Mouse (Mus musculus): ENCODE measurements around the gene Gabarap. TPM values are rescaled to one million over a fixed set of nuclear protein-coding genes. Genes with fewer than 3 reads are reported as not detected.
A peak's percentile ranks its signal among the peaks of the same experiment; 100 is the strongest.
"Not testable (repeated sequence)": the region's sequence is repeated elsewhere in the genome, so short reads cannot be mapped to it uniquely, and the experiment has no call there.

Gene Gabarap
- polyA plus RNA-seq, 1 experiment from 2014 or later, result 489 TPM

DNA sequence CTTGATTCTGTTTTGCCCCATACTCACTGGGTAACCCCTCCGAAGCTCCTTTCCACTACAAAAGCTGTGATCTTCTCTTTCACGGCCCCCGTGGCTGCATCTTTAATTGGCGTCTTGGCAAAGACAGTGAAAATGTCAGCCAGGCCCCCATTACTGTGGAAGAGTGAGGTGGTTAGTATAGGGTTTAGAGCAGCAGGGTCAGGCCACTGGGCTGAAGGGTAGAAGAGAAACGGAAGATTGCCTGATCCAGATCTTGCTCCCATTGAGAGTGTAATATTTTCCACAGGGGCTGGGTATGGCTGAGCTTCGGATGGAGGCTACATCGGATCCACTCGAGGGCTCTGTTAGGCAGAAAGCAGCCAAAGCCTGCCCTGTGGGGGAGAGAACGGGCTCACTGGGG lies 22.0 kb downstream of the Gabarap start:
- Histone ChIP-seq H3K4me1 (ENCODE audit: control insufficient read depth, insufficient read depth, low read length) (peaks cover 18% of the 10 kb centered on the region), H3K27me3 (ENCODE audit: control insufficient read depth, insufficient read depth, low read length) (no peaks in the 10 kb centered on the region), H3K4me3 (ENCODE audit: low read depth, low read length) (no peak overlapping the region), H3K9ac (ENCODE audit: low read depth, low read length) (no peak overlapping the region), H3K27ac (ENCODE audit: low read depth, low read length) (no peak overlapping the region), H3K36me3 (ENCODE audit: control insufficient read depth, insufficient read depth, low read length) (peaks cover 46% of the 10 kb centered on the region), H3K9me3 (replicated peaks; ENCODE audit: control insufficient read depth, low read length) (no peaks in the 10 kb centered on the region), H3K4me2 (no peak overlapping the region)
- no peak for ATAC-seq (replicated peaks; ENCODE audit: insufficient number of reproducible peaks, low FRiP score, low TSS enrichment)
- 82% methylated on average over 9 of the region's 9 CpGs for WGBS (ENCODE audit: insufficient replicate concordance)

DNA sequence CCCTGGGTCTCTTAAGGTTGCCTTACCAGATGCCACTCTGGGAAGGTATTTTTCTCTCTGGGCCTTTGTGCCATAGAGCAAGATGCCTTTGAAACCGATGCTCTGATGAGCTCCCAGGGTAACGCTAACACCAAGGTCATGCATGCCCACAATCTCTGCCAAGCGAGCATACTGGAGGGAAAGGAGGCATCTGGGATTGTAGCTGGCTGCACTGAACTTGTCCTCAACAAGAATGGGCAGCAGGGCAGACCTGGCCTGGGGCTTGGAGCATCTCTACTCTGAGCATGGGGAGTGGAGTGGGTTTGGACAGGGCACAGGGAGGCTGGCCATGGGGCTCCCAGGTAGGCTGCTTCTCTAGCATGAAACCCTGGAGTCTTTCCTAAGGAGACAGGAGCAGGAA lies 22.5 kb downstream of the Gabarap start:
- Histone ChIP-seq H3K4me1 (ENCODE audit: control insufficient read depth, insufficient read depth, low read length) (peaks cover 20% of the 10 kb centered on the region), H3K9me3 (replicated peaks; ENCODE audit: control insufficient read depth, low read length) (no peaks in the 10 kb centered on the region), H3K27ac (ENCODE audit: low read depth, low read length) (no peak overlapping the region), H3K27me3 (ENCODE audit: control insufficient read depth, insufficient read depth, low read length) (no peaks in the 10 kb centered on the region), H3K4me2 (no peak overlapping the region), H3K9ac (ENCODE audit: low read depth, low read length) (no peak overlapping the region), H3K4me3 (ENCODE audit: low read depth, low read length) (no peak overlapping the region), H3K36me3 (ENCODE audit: control insufficient read depth, insufficient read depth, low read length) (peaks cover 41% of the 10 kb centered on the region)
- no peak for ATAC-seq (replicated peaks; ENCODE audit: insufficient number of reproducible peaks, low FRiP score, low TSS enrichment)
- 93% methylated on average over 3 of the region's 3 CpGs for WGBS (ENCODE audit: insufficient replicate concordance)

DNA sequence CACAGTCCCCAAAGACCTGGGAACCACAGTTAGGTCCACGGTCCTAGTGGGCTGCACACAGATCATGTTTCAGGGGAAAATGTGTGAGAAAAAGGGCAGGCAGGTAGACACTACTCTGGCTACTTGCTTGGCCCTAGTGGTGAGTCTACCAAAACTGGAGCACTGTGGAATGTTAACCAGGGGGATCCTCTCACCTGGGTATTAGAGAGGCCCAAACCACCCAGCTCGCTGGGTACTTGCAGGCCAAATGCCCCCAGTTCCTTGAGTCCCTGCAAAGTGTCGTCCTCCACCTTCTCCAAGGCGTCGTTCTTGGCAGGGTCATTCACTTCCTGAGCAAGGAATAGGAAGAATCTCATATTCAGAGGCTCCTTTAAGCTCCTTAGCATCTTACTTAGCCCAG lies 23.1 kb downstream of the Gabarap start:
- H3K27me3 ChIP-seq (ENCODE audit: control insufficient read depth, insufficient read depth, low read length), result no peaks in the 10 kb centered on the region
- H3K9me3 ChIP-seq (replicated peaks; ENCODE audit: control insufficient read depth, low read length), result no peaks in the 10 kb centered on the region
- H3K27ac ChIP-seq (ENCODE audit: low read depth, low read length), result no peak overlapping the region
- H3K4me1 ChIP-seq (ENCODE audit: control insufficient read depth, insufficient read depth, low read length), result peaks cover 23% of the 10 kb centered on the region
- no peak for ATAC-seq (replicated peaks; ENCODE audit: insufficient number of reproducible peaks, low FRiP score, low TSS enrichment)
- H3K36me3 ChIP-seq (ENCODE audit: control insufficient read depth, insufficient read depth, low read length), result peaks cover 35% of the 10 kb centered on the region
- 64% methylated on average over 5 of the region's 5 CpGs for WGBS (ENCODE audit: insufficient replicate concordance)
- peak overlapping the region; percentile 93; the same call in 1 of the 2 replicates for H3K4me2 ChIP-seq
- H3K9ac ChIP-seq (ENCODE audit: low read depth, low read length), result no peak overlapping the region
- H3K4me3 ChIP-seq (ENCODE audit: low read depth, low read length), result no peak overlapping the region

DNA sequence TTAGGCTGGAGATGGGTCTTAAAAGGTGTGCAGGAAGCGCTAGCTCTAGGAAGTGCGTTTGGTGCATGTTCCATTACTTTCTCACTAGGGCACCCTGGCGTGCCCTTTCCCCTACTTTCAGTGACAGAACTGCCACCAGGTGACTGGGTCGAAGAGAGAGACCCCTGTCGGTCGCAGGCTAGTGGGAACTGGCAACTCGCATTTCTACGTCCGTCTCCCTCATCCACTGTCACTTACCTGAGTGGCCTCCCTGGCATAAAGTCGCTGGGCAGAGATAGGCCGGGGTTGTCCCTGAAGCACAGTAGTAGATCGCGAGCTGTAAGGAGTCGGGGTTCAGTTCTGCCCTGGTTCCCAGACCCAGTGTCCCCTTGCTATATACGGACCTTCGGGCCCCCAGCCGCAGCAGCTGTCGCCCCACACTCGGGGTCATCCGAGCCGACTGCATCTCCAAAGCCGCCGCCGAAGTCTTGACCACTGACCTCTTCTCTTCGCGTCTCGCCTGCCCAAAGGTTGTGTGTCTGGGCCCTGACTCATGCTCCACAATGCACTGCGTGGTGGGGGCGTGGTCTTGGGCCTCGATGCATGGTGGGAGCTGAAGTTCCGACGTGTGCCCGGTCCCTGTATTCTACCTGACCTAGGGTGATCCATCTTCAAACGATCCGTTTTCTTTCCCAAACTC lies 24.1 kb downstream of the Gabarap start, which contains the start of gene Acadvl:
Gene Acadvl, minus strand, starts transcription at position 532 of the 679 bp plus-strand sequence.
- under 1% methylated on average over 35 of the region's 35 CpGs for WGBS (ENCODE audit: insufficient replicate concordance)
- Histone ChIP-seq H3K4me1 (ENCODE audit: control insufficient read depth, insufficient read depth, low read length) (peaks cover 30% of the 10 kb centered on the region), H3K27ac (ENCODE audit: low read depth, low read length) (peak within 1 kb of the TSS; percentile 46)

DNA sequence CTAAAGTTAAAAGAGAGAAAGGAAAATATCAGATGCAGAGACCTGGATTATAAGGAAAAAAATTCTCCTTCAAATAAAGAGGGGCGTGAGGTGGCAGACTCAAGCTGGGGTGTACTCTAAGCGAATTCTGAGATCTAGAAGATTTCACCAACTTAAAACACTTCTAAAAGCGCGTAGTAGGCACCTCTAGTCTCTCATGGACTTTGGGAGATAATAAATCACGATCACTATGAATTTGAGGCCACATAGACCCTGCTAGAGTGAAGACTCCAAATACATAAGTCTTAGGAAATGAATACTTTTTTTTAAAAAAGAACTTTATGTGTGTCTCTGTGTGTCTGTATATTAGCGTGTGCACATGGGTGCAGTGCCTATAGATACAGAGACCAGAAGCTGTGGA lies 24.7 kb downstream of the Gabarap start:
- no peak overlapping the region for H3K9ac ChIP-seq (ENCODE audit: low read depth, low read length)
- 64% methylated on average over 6 of the region's 6 CpGs for WGBS (ENCODE audit: insufficient replicate concordance)
- peaks cover 34% of the 10 kb centered on the region for H3K4me1 ChIP-seq (ENCODE audit: control insufficient read depth, insufficient read depth, low read length)
- no peaks in the 10 kb centered on the region for H3K27me3 ChIP-seq (ENCODE audit: control insufficient read depth, insufficient read depth, low read length)
- H3K27ac ChIP-seq (ENCODE audit: low read depth, low read length), result no peak overlapping the region
- peak overlapping the region; percentile 93 for H3K4me2 ChIP-seq
- ATAC-seq (replicated peaks; ENCODE audit: insufficient number of reproducible peaks, low FRiP score, low TSS enrichment), result no peak
- no peaks in the 10 kb centered on the region for H3K9me3 ChIP-seq (replicated peaks; ENCODE audit: control insufficient read depth, low read length)
- peak overlapping the region; percentile 63 for H3K4me3 ChIP-seq (ENCODE audit: low read depth, low read length)
- H3K36me3 ChIP-seq (ENCODE audit: control insufficient read depth, insufficient read depth, low read length), result peaks cover 26% of the 10 kb centered on the region

More for the DNA sequence above, 24.1 kb downstream of the Gabarap start, which contains the start of gene Acadvl:
- peak; percentile 81 for ATAC-seq (replicated peaks; ENCODE audit: insufficient number of reproducible peaks, low FRiP score, low TSS enrichment)
- Histone ChIP-seq H3K27me3 (ENCODE audit: control insufficient read depth, insufficient read depth, low read length) (no peaks in the 10 kb centered on the region), H3K9ac (ENCODE audit: low read depth, low read length) (peak within 1 kb of the TSS; percentile 85), H3K9me3 (replicated peaks; ENCODE audit: control insufficient read depth, low read length) (no peaks in the 10 kb centered on the region), H3K36me3 (ENCODE audit: control insufficient read depth, insufficient read depth, low read length) (peaks cover 31% of the 10 kb centered on the region), H3K4me2 (peak within 1 kb of the TSS; percentile 93), H3K4me3 (ENCODE audit: low read depth, low read length) (peak within 1 kb of the TSS; percentile 63)

DNA sequence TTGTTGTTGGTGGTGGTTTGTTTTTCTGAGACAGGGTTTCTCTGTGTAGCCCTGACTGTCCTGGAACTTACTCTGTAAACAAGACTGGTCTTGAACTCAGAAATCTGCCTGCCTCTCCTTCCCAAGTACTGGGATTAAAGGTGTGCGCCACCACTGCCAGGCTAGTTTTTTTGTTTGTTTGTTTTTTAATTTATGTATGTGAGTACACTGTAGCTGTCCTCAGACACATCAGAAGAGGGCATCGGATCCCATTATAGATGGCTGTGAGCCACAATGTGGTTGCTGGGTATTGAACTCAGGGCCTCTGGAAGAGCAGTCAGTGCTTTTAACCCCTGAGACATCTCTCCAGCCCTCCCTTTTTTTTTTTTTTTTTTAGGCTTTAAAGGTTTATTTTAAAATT lies 25.2 kb downstream of the Gabarap start:
- 87% methylated on average over 2 of the region's 2 CpGs for WGBS (ENCODE audit: insufficient replicate concordance)
- not testable (repeated sequence) for ATAC-seq (replicated peaks; ENCODE audit: insufficient number of reproducible peaks, low FRiP score, low TSS enrichment); H3K4me2 ChIP-seq; H3K27me3 ChIP-seq (ENCODE audit: control insufficient read depth, insufficient read depth, low read length); H3K27ac ChIP-seq (ENCODE audit: low read depth, low read length); H3K9ac ChIP-seq (ENCODE audit: low read depth, low read length); H3K4me3 ChIP-seq (ENCODE audit: low read depth, low read length); H3K9me3 ChIP-seq (replicated peaks; ENCODE audit: control insufficient read depth, low read length)
- Histone ChIP-seq H3K36me3 (ENCODE audit: control insufficient read depth, insufficient read depth, low read length) (peaks cover 22% of the 10 kb centered on the region), H3K4me1 (ENCODE audit: control insufficient read depth, insufficient read depth, low read length) (peaks cover 34% of the 10 kb centered on the region)

DNA sequence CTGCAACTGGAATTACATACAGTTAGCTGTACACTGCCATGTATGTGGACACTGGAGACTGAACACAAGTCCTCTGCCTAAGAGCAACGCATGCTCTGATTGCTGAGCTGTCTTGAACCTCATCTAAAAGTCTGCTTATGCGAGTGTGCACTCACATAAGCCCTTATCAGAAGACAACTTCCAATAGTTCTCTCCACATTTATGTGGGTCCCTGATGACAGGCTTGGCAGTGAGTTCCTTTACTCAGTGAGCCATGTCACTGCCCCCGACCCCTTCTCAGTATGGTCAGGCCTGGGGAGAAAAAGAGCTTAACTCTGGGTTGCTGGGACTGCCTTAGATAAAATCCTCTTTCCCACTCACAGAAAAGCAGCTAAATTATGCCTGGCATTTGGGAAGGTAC lies 25.7 kb downstream of the Gabarap start, which contains the start of gene Dlg4:
Gene Dlg4, plus strand, starts transcription at position 274 of the 400 bp plus-strand sequence.
- peaks cover 34% of the 10 kb centered on the region for H3K4me1 ChIP-seq (ENCODE audit: control insufficient read depth, insufficient read depth, low read length)
- peak within 1 kb of the TSS; percentile 85 for H3K4me2 ChIP-seq
- peak within 1 kb of the TSS; percentile 61; the same call in 1 of the 2 replicates for H3K4me3 ChIP-seq (ENCODE audit: low read depth, low read length)
- 0 out of 2 replicates have a peak within 1 kb of the TSS, but pooled peaks have one; percentile 81 for H3K9ac ChIP-seq (ENCODE audit: low read depth, low read length)
- WGBS (ENCODE audit: insufficient replicate concordance), result 68% methylated on average over 3 of the region's 3 CpGs
- H3K27ac ChIP-seq (ENCODE audit: low read depth, low read length), result peak within 1 kb of the TSS; percentile 1; the same call in 1 of the 2 replicates
- ATAC-seq (replicated peaks; ENCODE audit: insufficient number of reproducible peaks, low FRiP score, low TSS enrichment), result no peak
- no peaks in the 10 kb centered on the region for H3K9me3 ChIP-seq (replicated peaks; ENCODE audit: control insufficient read depth, low read length)
- H3K36me3 ChIP-seq (ENCODE audit: control insufficient read depth, insufficient read depth, low read length), result peaks cover 17% of the 10 kb centered on the region
- H3K27me3 ChIP-seq (ENCODE audit: control insufficient read depth, insufficient read depth, low read length), result no peaks in the 10 kb centered on the region

DNA sequence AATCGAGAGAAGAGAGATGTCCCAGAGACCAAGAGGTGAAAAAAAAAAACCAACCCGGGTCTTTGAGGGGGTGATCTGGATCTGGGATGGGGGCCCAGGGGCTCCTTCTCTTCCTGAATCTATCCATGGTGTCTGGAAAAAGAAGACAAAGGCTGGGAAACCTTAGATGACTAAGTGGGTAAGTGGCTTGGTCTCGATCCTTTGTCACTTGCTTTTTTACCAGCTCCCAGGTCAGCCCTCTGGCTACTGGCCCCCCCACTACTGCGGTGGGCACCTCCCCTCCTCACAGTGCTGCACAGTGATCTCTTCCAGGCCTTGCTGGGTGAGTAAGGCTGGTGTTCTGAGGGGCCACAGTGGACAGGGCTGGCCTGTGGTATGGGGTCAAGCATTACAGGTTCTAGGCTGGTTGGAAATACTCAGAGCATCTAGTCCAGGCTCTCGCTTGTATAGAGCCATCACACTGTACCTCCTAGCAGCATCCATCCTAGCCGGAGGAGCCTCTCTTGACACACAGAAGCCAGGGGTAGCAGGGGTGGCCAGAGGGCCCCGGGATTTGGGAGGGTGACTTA lies 26.3 kb downstream of the Gabarap start:
- Histone ChIP-seq H3K27me3 (ENCODE audit: control insufficient read depth, insufficient read depth, low read length) (no peaks in the 10 kb centered on the region), H3K36me3 (ENCODE audit: control insufficient read depth, insufficient read depth, low read length) (peaks cover 11% of the 10 kb centered on the region), H3K4me3 (ENCODE audit: low read depth, low read length) (no peak overlapping the region), H3K9me3 (replicated peaks; ENCODE audit: control insufficient read depth, low read length) (no peaks in the 10 kb centered on the region), H3K9ac (ENCODE audit: low read depth, low read length) (no peak overlapping the region), H3K4me2 (peak overlapping the region; percentile 85), H3K27ac (ENCODE audit: low read depth, low read length) (peak overlapping the region; percentile 1; the same call in 1 of the 2 replicates), H3K4me1 (ENCODE audit: control insufficient read depth, insufficient read depth, low read length) (peaks cover 34% of the 10 kb centered on the region)
- WGBS (ENCODE audit: insufficient replicate concordance), result 46% methylated on average over 7 of the region's 7 CpGs
- ATAC-seq (replicated peaks; ENCODE audit: insufficient number of reproducible peaks, low FRiP score, low TSS enrichment), result no peak

Data from heart, embryonic 11.5 days (tissue).